Mouse (Mus musculus) T-helper 2 cell (primary cell): ENCODE results near the gene Hyal3.
"Not testable (repeated sequence)": the region's sequence is repeated elsewhere in the genome, so short reads cannot be mapped to it uniquely, and the experiment has no call there.

Experiments
- in situ Hi-C: fragments of 300-600 bp; cut with MboI, MseI; formaldehyde crosslinking; loops from one replicate; pipeline ENCODE4 v1.15.1; 2025; ENCODE audit warnings: high pct_unique_total_duplicates

Hyal3 gene

DNA sequence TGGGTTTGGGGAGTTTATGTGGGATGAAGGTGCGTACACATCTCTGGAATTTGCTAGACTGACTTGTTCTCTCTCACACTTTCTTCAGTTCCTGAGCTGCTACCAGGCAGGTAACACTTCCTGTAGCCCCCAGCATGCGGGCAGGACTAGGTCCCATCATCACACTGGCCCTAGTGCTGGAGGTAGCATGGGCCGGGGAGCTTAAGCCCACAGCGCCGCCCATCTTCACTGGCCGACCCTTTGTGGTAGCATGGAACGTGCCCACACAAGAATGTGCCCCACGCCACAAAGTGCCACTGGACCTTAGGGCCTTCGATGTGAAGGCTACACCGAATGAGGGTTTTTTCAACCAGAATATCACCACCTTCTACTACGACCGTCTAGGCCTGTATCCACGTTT, 10.6 kb upstream of the Hyal3 start:
- in situ Hi-C loops = no loop called here

DNA sequence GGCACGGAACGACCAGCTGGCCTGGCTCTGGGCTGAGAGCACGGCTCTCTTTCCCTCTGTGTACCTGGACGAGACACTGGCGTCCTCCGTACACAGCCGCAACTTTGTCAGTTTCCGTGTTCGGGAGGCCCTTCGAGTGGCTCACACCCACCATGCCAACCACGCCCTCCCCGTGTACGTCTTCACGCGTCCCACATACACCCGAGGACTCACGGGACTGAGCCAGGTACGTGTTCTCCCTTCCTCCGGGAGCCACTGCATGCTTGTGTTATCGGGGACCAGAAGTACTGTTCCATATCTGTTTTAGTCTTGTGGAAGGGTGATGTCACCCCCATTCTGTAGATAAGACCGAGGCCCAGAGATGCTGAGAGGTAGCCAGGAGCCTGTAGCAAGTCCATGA, 9.8 kb upstream of the Hyal3 start:
- in situ Hi-C loops = no loop called here

DNA sequence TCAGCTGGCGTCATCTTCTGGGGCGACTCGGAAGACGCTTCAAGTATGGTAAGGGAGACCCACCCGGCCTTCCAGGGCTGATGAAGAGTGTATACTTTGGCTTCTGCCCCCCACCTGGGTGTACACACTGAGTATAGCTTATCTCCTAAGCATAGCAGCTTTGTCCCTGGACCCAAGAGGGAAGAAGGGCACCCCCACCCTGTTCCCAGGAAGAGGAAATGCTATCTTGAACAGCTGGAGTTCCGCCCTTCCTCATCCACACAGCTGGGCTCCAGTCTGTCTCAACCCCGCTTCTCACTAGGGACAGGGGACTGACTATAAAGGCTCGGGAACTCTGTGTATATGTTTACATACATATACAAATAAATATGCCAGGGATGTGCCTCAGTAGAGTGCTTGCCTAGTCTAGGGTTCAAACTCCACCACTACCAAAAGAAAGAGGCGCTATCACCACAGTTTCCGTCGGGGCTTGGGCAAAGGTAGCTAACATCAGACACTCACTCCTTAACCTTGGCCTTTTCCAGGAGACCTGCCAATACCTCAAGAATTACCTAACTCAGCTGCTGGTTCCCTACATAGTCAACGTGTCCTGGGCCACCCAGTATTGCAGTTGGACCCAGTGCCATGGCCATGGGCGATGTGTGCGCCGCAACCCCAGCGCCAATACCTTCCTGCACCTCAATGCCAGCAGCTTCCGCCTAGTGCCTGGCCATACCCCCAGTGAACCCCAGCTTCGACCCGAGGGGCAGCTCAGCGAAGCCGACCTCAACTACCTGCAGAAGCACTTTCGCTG, 8.9 kb upstream of the Hyal3 start:
- in situ Hi-C loops = no loop called here

DNA sequence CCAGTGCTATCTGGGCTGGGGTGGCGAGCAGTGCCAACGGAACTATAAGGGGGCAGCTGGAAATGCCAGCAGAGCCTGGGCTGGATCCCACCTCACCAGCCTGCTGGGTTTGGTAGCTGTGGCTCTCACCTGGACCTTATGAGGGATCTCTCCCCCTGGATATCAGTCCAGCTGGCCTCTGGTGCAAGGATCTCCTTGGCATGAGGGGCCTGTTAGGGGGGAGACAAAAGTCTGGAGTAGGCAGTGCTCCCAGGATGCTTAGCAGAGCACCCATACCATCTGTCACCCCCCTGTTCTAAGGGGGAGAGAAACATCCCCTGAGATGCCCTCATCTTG, 8.3 kb upstream of the Hyal3 start:
- in situ Hi-C loops = no loop called here

DNA sequence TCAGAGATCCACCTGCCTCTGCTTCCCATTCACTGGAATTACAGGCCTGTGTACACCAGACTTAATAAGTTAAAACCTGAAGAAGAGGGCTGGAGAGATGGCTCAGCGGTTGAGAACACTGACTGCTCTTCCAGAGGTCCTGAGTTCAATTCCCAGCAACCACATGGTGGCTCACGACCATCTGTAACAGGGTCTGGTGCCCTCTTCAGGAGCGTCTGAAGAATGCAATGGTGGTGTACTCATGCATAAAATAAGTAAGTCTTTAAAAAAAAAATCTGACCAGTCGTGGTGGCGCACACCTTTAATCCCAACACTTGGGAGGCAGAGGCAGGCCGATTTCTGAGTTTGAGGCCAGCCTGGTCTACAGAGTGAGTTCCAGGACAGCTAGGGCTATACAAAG, 6.8 kb upstream of the Hyal3 start:
- in situ Hi-C loops = not testable (repeated sequence)

DNA sequence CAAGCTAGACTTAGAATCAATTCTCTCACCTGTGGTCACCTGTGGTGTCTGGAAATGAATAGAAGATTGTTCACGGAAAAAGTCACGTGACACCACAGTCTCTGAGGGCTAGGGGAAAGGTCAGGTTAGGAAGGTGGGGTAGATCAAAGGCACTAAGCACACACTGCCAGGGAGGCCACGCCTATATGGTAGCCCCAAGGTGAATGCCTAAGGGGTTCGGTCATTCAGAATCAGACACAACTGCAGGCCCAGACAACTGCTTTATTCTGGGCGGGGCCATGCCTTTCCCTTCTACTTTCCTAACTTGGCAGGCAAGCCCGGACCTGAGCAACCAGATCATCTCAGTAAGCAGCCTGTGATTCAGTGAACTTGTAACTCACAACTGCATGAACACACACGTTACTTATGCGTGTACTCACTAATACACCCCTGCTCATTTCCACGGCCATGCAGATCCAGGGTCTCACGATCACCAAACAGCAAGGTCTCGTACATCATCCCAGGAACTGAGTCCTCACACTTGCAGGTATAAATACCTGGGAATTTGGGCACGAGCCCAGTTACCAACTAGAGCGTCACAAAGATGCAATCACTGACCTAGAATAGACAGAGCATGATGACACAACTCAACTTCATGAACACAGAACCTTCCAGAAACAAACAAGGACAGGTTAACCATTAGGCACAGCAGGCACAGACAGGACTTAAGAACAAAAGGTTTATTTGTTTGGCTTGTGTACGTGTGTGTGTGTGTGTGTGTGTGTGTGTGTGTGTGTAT, 4.8 kb upstream of the Hyal3 start:
- in situ Hi-C loops = no loop called here

DNA sequence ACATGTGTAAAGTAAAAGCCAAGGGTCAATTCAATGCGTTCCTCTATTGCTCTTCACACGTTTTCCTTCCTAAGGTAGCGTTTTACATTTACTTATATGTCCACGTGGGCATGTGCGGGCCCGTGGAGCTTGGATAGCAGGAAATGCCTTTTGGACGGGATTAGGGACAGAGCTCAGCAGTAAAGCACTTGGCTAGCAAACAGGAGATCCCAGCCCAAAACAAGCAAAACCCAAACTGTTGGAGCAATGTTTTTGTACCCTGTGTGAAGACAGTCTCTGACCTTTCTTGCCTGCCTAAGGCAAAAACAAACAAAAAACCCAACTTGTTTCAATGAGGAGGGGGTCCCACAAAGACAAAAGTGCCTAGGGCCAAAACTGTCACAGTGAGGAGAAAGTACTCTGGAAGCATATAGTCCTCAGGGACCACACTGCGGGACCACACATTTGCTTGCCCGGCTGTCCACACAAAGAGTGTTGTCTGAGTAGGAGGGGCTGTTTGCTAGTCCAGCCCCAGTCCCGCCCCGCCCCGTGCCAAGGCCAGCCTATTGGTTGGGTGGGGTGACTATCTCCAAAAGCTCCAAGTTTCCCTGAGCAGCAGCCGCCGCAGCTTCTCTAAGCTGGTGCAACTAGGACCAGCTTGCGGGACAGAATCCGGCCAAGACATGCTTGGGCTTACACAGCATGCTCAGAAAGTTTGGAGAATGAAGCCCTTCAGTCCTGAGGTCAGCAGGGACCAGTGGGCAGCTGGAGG, 4.1 kb upstream of the Hyal3 start, which contains the start of gene Hyal1:
TSS of gene Hyal1 (plus strand) at position 571 of the 751 bp plus-strand sequence.
- in situ Hi-C loops = no loop called here

DNA sequence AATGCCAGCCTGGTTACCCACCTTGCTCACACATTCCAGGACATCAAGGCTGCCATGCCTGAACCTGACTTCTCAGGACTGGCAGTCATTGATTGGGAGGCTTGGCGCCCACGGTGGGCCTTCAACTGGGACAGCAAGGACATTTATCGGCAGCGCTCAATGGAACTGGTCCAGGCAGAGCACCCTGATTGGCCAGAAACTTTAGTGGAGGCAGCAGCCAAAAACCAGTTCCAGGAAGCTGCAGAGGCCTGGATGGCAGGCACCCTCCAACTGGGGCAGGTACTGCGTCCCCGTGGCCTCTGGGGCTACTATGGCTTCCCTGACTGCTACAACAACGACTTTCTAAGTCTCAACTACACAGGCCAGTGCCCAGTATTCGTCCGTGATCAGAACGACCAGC, 2.7 kb upstream of the Hyal3 start:
- in situ Hi-C loops = no loop called here

DNA sequence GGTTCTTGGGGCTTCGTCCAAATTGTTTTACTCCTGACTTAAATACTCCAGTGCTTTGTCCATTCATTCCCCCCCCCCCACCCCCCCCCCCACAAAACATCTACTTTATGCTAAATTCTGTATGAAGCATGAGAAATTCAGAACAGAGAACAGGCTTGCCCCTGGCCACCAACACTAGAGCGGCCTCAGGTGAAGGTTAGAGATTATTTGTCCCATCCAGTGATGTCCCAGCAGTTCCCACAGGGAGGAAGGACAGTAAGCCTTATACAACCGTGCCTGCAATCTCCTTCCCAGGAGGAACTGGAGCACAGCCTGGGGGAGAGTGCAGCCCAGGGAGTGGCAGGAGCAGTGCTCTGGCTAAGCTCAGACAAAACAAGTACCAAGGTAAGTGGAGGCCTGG, 2.0 kb upstream of the Hyal3 start, which contains the start of gene Naa80:
TSS of gene Naa80 (plus strand) at position 301 of the 400 bp plus-strand sequence.
- in situ Hi-C loops = no loop called here

DNA sequence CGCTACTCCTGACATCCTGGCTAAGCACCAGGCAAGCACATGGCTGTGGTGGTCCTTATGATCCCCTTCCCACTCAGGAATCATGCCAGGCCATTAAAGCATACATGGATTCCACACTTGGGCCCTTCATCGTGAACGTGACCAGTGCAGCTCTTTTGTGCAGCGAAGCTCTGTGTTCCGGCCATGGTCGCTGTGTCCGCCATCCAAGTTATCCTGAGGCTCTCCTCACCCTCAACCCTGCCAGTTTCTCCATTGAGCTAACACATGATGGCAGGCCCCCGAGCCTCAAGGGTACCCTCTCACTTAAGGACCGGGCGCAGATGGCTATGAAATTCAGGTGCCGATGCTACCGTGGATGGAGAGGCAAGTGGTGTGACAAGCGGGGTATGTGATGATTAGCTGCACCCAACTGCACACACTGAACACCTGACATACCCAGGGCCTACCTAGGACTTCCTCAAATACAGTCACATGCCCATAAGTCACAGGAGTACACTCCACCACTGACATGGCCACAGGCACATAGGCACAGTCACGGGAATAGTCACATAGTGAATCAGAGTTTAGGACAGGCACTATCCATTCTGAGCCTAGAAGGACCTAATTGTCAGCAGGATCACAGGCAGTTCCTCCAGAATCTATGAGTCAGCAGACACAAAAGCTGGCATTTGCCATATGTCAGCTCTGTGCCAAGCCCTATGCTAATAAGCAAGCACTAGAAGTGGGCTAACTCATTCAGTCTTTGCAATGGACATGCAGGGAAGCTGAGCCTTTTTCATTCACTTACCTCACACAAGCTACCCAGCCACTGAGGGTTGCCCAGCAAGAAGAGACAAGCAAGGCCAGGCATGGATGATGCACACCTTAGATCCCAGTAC, 1.4 kb upstream of the Hyal3 start:
- in situ Hi-C loops = no loop called here

DNA sequence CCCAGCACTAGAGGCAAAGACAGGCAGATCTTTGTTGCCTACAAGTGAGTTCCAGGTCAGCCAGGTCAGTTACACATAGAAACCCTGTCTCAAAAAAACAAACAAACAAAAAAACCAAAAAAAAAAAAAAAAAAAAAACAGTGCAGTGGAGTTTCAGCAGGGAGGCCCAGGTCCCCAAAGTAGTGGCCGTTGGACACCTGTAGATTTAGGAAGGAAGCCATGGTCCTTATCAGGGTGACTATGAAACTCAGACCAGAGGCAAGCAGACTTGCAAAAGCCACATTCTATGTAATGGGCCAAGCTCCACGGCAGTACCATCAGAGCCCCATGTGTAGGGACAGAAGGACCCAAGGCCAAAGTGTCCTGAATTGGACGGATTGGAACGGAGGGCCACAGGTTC, 966 bp downstream of the Hyal3 start:
- in situ Hi-C loops = no loop called here

DNA sequence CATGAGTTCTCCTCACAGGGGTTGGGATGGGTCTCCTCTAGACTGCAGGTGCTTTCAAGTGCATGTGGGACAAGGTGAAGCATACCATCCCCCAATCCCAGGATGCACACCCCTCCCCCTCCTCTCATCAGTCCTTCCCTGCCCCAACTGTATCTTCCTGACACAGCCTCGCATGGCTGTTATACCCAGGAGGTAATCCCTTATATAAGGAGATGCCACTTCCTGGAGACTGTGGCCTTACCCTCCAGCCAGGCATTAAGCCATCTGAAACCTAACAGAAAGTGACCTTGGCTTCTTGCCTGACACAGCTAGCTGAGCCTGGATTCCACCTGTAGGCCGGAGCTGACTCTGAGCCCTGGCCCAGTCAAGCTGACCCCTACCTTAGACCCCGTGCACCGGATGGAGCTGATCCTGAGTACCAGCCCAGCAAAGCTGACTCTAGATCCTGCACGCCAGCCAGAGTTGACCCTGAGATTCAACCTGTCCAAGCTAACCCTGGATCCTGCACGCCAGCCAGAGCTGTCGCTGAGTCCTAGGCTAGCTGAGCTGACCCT, 2.0 kb downstream of the Hyal3 start:
- in situ Hi-C loops = no loop called here

DNA sequence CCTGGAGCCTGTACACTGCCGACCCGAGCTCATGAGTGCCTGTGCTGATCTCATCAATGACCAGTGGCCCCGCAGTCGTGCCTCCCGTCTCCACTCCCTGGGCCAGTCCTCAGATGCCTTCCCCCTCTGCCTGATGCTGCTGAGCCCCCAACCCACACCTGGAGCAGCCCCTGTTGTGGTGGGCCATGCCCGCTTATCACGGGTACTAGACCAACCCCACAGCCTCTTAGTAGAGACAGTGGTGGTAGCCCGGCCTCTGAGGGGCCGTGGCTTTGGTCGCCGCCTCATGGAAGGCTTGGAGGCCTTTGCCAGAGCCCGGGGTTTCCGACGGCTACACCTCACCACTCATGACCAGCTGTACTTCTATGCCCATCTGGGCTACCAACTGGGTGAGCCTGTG, 2.6 kb downstream of the Hyal3 start:
- in situ Hi-C loops = no loop called here

DNA sequence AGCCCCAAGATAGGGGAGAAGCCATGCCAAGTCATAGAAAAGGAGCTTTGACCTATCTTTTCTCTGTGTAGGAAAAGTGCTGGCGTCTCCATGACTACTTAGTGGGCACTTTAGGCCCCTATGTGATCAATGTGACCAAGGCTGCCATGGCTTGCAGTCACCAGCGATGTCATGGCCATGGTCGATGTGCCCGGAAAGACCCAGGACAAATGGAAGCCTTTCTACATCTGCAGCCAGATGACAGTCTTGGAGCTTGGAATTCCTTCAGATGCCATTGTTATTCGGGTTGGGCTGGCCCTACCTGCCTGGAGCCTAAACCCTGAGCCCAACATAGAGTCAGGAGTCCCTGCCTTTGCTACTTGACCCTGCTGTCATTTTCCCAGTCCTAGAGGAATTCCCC, 5.9 kb downstream of the Hyal3 start:
- in situ Hi-C loops = no loop called here

DNA sequence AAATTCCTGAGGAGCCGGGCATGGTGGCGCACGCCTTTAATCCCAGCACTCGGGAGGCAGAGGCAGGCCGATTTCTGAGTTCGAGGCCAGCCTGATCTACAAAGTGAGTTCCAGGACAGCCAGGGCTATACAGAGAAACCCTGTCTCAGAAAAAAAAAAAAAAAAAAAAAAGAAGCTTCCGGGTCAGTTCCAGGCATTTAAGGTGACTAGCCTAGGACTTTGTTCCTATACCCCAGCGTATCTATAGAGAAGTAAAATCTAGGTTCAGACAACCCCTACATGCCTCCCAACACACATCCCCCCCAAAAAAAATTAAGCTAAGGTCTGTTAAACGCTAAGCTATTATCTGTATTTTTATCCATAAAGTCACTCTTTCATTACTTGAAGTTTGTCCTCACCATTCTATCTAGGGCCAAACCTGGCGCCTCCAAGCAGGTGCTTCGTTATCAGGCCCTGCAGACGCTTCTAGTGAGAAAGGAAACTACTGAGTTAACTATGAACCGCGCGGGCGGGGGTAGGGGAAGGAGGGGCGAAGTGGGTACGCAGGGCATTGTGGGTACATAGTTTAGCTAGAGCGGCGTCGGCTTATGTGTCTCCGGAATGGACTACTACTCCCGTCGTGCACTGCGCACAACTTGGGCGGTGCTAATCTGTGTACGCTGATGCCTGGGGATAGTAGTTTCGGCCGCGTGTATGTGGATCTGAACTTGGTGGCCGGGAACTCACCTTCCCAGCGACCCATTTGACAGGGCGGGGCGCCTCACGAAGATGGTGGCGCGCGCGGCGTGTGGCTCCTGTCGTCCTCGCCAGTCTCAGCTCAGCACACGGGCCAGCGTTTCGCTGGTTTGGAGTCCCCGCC, 6.6 kb downstream of the Hyal3 start, which contains the start of gene Ifrd2:
TSS of gene Ifrd2 (plus strand) at position 669 of the 859 bp plus-strand sequence.
- in situ Hi-C loops = no loop called here

DNA sequence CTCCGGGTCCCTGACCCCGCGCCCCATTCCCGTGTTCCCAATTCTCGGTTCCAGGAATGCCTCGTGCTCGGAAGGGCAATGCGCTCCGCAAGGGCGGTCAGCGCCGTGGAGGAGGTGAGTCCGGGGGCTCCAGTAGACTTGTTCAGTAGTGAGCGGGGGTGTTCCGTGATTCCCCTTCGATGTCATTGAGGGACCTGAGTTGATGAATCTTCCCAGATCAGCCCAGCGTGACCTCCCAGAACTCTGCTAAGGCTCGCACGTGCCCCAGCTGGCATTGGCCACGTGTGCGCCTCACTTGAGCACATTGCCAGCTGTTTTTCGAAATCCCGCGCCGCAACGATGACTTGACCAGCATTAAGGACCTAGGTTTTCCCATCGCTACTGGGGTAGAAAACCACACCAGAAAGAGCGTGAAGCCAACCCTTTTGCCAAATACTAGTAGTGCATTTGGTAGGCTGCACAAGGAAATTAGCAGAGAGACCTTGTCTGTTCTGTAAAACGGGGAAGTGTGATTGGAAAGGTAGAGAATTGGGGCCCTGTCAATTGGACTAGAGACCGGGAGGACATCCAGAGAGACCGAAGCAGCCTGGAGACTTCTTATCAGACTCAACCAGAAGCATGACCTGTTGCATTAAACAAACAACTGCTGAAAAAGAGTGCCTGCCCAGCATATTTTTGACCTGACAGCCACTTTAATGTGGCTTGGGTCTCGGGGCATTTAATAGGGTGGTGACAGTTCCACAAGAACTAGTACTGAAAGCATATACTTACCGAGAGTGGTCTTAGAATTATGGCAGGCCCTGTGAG, 7.4 kb downstream of the Hyal3 start:
- in situ Hi-C loops = no loop called here

DNA sequence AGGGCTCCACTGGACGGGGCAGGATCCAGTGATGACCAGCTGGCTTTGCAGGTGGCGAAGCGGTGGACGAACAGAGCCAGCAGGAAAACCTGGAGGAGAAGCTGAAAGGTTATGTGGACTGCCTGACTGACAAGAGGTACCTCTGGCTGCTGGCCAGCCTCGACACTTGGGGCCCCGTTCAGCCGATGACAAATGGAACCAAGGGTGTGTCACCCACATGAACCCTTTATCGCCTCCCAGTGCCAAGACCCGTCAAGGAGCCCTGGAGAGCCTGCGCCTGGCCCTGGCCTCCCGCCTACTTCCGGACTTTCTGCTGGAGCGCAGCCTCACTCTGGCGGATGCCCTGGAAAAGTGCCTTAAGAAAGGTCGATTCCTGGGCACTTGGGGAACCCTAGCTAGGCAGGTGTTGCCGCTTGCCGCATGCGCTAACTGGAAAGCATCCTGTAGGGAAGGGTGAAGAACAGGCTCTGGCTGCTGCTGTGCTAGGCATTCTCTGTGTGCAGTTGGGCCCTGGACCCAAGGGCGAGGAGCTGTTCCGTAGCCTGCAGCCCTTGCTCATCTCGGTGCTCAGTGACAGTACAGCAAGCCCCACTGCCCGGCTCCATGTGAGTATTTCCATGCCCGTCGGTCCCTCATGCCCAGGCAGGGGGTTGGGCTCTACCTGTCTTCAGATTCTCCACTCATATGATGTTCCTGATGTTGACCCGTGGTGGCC, 9.6 kb downstream of the Hyal3 start:
- in situ Hi-C loops = no loop called here

DNA sequence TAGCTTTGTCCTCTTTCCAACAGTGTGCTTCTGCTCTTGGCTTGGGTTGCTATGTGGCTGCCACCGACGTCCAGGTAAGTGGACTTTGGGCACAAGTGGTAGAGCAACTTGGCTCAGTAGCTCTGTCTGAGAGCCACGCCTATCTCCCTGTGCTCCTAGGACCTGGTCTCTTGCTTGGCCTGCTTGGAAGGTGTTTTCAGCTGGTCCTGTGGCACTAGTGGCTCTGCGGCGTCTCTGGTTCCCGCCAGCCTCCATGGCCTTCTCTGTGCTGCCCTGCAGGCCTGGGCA, 10.1 kb downstream of the Hyal3 start:
- in situ Hi-C loops = no loop called here
